Mouse (Mus musculus): ENCODE measurements around the gene Uqcc2.

Gene Uqcc2

DNA sequence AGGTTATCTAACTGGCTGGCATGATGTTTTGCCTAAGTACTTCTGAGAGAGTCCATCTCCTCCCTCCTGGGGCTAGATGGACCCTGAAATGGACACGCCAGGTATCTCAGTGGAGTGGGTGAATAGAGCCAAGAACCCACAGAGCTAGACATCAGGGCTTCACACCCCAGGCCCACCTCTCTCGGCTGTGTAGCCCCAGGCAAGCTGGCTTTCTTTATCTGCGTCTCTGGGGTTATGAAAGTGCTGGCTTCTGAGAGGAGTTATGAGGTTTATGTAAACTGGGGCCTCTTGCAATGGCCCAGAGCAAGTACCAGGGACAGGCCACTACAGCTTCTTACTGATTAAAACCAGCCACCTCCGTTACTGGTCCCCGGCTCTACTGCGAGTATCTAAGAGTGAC is 21.2 kb upstream of the Uqcc2 start:
- DNase-seq (ENCODE audit: low spot score in 2 of 2): no peak

- DNase-seq (ENCODE audit: low spot score in 2 of 2): no peak
These were observed 20.5 kb upstream of the Uqcc2 start for GRCm38 (mm10) chr17:27154256-27154655.

DNA sequence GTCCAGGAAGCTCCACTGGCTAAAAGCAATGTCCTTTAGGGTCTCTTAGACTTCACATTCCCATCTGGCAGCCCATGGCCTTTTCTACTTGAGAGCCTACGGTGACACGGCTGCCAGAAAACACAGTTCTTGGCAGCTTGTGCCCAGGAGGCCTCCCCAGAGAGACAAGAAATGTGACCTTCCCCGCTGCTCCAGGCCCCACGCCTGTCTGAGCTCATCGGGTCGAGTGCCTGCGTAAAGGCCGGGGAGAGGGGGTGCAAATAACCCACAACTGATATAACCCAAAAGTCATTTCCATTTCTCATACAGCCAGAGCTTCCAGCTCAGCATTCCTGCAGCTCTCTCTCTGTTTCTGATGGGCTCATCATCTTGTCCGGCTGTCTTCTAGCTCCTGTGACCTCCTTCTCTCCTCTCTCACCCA is 20.1 kb upstream of the Uqcc2 start:
- no peak for DNase-seq (ENCODE audit: low spot score in 2 of 2)

GRCm38 (mm10) chr17:27152976-27153723 is 19.4 kb upstream of the Uqcc2 start:
- DNase-seq (ENCODE audit: low spot score in 2 of 2): peak; percentile 21 to 46

DNA sequence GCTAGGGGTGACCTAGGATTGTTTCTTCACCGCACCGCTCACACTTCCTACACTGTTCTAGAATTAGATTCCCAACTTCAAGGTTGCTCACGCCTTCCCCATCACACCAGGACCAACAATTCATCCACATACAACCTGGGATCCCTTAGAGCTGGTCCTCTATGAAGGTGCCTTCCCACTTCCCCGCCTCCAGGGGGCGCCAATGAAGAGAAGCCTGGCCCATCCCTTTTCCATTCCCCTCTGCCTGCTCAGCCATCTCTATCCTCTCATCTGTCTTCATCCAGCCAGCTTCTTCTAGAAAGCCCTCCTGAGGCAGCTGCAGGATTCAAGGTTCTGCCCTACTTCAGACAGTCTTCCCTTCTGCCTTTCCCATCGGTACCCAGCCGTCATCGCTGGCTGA is 17.7 kb upstream of the Uqcc2 start:
- DNase-seq (ENCODE audit: low spot score in 2 of 2): no peak

DNA sequence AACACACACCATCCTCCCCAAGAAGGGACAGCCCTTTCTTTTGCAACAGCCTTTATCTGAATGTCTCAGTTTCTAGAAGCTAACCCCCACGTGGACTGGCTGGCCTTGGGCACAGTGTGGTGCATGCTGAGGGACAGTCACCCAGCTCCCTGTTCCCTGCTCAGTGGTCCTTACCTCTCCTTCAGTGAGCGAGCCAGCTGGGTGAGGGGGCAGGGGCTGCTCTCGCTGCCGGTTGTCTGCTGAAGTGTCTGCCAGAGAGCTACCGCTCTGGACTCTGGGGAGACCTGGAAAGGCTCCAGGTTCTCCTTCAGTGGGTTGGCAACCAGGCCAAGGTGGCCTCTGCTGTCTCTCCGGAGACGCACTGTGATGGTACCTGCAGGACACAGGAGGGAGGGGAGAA is 17.2 kb upstream of the Uqcc2 start:
- DNase-seq (ENCODE audit: low spot score in 2 of 2): no peak

DNA sequence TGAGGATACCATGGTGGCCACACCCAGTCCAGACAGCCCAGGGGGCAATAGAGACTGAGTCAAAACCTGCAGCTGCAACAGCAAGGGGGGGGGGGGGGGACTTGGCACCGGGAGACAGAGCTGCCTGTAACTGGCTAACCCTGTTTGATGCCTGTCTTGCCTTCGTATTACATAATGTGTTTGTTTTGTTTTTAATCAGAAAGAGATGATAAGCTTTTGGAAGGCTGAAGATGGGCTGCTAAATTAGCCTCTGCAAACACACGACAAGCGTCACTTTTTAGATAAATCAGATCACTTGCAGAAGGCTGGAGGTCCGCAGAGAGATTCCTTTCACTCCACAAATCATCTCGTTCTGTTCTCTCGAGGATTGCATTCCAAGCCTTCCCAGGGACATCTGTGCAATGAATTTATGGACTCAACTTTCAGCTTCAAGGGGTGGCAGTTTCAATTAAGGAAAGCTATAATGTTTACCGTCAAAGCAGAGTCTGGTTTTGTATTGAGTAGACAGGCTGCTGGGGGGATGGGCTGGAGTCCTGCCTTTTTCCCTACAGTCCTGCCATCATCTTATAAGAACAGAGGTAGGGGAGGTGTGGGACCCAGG is 12.7 kb upstream of the Uqcc2 start:
- no peak for DNase-seq (ENCODE audit: low spot score in 2 of 2)

DNA sequence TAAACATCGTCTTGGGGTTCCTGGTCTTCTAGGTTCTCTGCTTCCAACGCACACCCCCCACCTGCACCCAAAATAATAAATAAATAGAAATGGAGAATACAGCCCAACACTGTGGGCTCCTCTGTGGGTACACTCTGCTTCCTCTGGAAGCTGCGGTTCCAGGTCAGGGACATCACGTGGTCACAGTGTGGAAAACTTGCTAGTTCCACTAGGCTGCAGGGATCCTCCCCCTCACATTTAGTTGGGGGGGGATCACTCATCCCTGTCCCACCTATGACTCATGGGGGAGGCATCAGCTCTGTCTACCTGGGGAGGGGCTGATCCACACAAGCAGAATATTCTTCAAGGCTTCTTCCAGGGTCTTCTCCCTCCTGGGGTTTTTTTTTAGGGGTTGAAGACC is 10.4 kb upstream of the Uqcc2 start:
- DNase-seq (ENCODE audit: low spot score in 2 of 2): no peak

DNA sequence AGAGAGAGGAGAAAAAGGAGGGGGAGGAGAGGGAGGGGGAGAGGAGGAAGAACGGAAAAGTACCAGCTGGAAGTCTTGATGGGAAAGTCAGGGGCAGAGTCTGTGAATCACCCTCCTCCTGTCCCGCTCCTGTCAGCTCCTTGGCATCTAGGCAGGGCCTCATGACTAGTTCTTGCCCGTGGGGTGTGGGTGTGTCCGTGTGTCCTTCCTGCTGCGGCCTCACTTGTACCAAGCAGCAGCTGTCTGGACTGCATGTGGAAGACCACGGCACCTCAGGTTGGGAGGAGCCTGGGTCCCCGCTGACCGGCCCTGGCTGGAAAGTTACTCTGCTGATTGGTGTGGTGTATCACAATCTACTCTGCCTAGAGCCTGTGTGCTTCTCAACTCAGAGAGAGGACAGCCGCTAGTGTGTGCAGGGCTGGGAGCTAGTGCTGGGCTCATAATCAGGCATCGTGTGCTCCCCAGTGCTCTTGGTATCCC is 8.3 kb upstream of the Uqcc2 start:
- DNase-seq (ENCODE audit: low spot score in 2 of 2): no peak

DNA sequence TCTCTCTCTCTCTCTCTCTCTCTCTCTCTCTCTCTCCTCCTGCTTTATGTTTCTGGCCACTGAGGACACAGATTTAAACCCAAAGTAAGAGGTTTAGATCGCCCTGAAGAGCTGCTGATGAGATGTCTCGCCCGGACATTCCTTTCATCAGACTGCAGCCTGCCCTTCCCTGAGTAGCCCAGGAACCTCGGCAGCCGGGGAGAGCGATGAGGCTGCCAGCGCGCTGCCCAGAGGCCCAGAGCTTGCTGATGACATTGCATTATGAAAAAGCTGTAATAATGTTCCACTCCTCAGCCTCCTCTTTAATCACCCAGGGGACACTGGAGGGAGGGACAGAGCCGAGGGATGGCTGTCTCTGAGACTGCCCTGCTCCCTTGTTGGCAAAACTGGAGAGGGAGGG is 6.5 kb upstream of the Uqcc2 start:
- DNase-seq (ENCODE audit: low spot score in 2 of 2): no peak

DNA sequence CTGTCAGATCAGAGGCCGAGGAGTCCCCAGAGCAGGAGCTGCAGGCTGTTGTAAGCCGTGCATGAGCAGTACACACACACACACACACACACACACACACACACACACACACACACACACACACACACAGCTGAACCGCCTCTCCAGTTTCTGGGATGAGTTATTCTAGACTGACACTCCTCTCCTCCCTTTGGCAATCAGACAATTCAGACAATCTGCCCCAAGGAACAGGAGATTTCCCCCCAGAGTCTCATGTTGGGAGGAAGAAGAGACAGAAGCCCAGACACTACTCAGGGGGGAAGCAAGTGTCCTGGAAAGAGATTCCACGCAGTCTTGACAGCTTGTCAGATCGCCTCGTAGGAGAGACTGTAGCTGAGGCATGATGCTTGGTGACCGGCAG is 5.6 kb upstream of the Uqcc2 start:
- DNase-seq (ENCODE audit: low spot score in 2 of 2): no peak

DNA sequence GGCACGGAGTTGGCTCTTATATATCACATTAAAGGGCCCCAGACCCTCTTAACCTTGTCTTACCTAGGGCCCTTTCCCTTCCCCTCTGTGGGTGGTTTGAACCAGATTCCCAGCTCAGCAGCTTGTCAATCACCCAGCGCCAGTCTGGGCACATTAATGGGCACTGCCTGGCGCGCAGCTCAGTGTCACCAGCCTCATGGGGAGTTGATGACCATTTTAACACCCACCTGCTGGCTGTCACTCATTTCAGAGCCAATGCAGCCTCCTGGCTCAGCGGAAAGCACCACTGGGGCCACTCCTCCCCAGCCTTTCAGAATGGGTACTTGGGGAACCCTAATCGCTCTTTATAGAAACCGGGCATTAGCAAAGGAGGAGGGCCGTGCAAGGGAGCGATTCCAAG is 4.7 kb upstream of the Uqcc2 start:
- DNase-seq (ENCODE audit: low spot score in 2 of 2): no peak

DNA sequence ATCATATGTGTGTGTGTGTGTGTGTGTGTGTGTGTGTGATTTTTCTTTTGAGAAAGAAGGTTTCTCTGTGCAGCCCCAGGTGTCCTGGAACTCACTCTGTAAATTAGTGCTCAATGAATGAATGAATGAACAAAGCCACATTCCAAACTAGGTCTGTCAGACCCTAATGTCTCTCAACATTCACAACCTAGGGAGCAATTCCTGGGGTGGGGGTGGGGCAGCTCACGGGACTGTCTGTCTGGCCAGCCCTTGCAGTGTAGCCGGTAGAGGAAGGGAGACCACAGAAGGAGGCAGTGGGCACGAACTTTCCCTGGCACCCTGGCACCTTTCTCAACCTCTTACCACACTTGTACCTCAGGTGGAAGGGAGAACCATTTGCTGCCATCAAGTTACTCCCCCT is 999 bp upstream of the Uqcc2 start:
- DNase-seq (ENCODE audit: low spot score in 2 of 2): no peak

- no peak for DNase-seq (ENCODE audit: low spot score in 2 of 2)
These were observed 471 bp upstream of the Uqcc2 start for GRCm38 (mm10) chr17:27134187-27134586.

DNA sequence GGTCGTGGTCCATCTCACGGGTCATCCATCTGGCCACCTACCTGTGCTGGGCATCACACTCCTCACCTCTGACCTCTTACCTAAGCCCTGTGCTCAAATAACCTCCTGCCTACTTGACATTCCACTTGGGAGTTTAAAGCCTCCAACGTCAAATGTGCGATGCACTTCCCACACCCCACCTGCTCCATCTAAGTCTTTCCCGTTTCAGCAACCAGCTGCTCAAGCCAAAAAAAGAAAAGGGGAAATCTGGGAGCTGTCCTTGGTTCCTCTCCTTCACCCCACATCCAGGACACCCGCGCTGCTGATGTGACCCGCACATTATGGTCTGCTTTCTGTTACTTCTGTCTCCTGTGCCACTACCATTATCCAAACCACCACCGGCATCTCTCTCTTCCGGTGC is 1.5 kb downstream of the Uqcc2 start:
- DNase-seq (ENCODE audit: low spot score in 2 of 2): no peak

DNA sequence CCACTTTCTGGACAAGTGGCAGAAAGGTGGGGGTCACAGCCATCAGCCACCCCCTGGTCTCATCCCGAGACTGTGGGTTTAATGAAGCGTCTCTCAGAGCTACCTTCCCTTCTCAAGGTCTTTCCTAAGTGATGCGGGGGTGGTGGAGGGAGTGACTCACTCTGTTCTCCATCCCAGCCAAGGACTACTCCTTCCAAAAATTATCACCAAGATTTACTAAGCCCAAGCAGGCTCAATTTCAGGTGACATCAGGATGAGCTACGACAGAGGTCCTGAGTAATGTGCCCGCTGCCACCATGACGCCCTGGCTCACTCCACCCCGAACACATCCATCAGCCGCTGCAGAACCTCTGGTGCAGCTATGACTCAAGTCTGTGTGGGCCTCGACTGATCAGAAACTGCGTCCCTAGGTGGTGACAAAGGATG is 2.5 kb downstream of the Uqcc2 start:
- DNase-seq (ENCODE audit: low spot score in 2 of 2): no peak

DNA sequence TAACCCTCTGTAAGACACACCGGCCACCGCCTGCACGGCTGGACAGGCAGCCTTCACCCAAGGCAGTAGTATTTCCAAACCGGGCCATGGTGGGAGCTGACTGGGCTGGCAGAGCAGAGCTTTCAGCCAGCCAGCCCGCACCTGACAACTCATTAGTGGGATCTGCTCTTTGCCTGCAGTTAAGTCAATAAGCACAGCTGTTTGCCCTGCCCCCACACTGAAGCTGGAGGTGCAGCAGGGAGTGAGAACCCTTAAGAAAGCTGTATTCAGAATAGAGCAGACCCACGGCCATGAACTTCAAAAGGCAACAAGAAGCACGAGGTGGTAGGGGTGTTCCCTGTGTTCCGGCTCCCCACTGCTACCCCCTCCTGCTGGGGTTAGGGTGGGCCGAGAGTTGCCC is 3.5 kb downstream of the Uqcc2 start:
- DNase-seq (ENCODE audit: low spot score in 2 of 2): no peak

DNA sequence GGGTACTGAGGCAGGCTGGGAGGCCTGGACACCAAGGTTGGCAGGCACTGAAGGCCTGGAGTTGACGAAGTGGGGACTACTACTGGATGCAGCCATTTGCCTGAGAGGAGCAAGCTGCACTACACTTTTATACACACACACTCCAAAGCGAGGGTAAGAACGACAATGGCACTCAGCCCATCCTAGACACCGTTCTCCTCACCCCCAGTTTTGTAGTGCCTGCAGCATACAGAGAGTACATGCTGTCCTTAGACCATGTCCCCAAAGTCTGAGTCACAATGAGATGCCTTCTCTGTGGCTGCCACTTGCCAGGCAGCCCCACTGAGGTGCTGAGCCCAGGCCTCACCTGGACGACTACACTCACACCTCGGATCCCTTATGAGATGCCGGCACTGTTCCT is 3.9 kb downstream of the Uqcc2 start:
- DNase-seq (ENCODE audit: low spot score in 2 of 2): no peak

GRCm38 (mm10) chr17:27129291-27129690 is 4.4 kb downstream of the Uqcc2 start:
- DNase-seq (ENCODE audit: low spot score in 2 of 2): no peak

GRCm38 (mm10) chr17:27128189-27128588 is 5.5 kb downstream of the Uqcc2 start:
- DNase-seq (ENCODE audit: low spot score in 2 of 2): no peak

DNA sequence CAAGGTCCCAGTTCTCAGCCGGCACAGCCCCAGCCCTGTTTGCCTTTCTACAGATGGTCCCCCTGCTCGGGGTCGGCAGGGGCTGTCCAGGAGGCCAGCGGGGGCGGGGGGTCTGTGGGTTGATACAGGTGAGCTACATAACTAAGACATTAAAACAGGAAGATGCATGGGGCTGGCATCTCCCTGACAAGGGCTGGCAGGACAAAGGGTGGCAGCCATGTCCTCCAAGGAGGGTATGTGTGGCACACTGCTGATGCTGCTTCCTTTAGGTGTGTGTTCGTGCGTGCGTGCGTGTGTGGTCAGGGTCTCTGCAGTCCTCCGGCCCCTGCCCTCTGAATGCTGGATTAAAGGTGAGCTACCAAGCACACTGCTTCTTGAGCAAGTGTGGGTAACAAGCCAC is 6.7 kb downstream of the Uqcc2 start:
- no peak for DNase-seq (ENCODE audit: low spot score in 2 of 2)

GRCm38 (mm10) chr17:27125669-27126202 is 8.0 kb downstream of the Uqcc2 start:
- no peak for DNase-seq (ENCODE audit: low spot score in 2 of 2)

- peak; percentile 60 for DNase-seq (ENCODE audit: low spot score in 2 of 2)
These were observed 8.5 kb downstream of the Uqcc2 start for GRCm38 (mm10) chr17:27125185-27125584.
